Mouse (Mus musculus): ENCODE data around the gene Snapc4.
"Not testable (repeated sequence)": the region's sequence is repeated elsewhere in the genome, so short reads cannot be mapped to it uniquely, and the experiment has no call there.

The Snapc4 gene

GRCm38 (mm10) chr2:26380131-26380771 lies at the start of gene Snapc4:
TSS of gene Snapc4 (minus strand) at chr2:26380653.
- DNase-seq (ENCODE audit: low spot score) = peak; percentile 66

DNA sequence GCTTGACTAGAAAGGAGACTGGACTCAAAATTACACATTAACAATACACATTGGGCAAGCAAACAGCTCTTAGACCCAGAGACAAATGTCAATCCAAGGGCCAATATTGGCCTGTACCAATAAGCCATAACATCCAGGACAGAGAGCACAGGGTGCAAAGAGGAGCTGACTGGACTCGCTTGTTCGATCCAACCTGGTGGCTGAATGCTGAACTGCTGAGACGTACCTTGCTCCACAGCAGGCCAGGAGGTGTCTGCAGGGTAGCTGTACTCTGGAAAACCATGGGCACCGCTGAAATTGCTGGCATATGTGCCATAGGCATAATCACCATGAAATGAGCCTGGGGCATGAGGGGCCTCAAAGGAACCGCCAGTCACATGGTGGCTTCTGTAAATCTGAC lies 49.4 kb upstream of the Snapc4 start:
- no peak for DNase-seq (ENCODE audit: low spot score)

- DNase-seq (ENCODE audit: low spot score) = no peak
These were observed 44.1 kb upstream of the Snapc4 start for GRCm38 (mm10) chr2:26424541-26424940.

DNA sequence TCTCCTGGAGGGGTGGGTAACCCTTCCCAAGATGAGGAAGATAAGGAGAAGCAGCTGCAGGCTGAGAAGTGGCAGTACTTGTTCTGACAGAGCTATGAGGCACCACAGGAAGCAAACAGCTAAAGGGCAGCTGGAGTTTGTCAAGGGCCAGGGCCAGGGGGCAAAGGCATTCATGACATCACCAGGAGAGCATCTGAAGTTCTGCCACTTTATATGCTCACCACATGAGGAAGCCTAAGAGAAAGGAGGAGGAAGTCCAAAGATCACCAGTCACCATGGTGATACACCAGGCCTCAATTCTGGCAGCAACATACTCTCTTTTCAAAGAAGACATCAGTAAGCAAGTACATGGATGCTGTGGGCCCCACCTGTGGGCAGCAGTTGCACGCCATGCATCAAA lies 42.6 kb upstream of the Snapc4 start:
- no peak for DNase-seq (ENCODE audit: low spot score)

DNA sequence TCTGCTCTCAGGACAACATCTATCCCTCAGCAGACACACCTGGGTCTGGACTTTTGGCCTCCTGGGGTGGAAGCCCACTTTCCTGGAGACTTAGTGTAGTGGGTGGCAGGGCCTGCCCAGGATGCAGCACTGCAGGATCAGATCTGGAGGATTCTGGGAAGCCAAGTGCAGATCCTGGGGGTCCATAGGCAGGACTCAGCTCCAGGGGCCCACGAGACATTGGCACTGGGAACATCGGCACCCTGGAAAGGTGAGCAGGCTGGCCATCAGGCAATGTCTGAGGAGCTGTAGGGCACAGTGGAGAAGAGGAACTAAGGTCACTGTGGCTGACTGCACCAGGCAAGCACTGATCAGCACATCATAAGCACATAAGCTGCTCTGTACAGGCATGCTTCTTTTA lies 41.5 kb upstream of the Snapc4 start:
- DNase-seq (ENCODE audit: low spot score) = no peak

DNA sequence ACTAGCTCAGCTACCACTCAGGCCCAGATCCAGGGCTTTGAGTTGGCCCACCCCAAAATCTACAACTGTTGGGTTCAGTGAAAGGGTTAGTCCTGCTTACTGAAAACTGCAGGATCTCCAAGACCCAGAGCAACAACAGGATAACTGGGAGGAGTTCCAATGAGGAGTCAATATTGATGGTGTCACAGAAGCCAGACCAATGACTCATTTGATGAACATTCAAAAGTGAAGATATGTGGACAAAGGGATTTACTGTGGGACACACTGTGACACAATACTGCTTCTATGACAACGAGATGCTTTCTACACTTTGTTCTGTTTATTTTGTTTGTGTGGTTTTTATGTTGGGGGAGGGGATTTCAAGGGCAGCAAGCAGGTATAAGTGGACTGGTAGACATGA lies 37.7 kb upstream of the Snapc4 start:
- DNase-seq (ENCODE audit: low spot score) = no peak

DNA sequence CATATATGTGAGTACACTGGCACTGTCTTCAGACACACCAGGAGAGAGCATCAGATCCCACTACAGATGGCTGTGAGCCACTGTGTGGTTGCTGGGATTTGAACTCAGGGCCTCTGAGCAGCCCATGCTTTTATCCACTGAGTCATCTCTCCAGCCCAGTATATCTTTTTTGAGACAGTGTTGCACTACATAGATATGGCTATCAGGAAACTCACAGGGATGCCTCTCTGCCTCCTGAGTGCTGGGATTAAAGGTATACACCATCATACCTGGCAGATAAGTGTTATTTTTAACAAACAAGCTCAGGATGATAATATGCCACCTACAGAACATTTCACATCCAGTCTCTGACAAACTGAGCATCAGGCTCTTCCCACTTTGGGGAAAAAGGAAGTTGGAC lies 36.6 kb upstream of the Snapc4 start:
- no peak for DNase-seq (ENCODE audit: low spot score)

DNA sequence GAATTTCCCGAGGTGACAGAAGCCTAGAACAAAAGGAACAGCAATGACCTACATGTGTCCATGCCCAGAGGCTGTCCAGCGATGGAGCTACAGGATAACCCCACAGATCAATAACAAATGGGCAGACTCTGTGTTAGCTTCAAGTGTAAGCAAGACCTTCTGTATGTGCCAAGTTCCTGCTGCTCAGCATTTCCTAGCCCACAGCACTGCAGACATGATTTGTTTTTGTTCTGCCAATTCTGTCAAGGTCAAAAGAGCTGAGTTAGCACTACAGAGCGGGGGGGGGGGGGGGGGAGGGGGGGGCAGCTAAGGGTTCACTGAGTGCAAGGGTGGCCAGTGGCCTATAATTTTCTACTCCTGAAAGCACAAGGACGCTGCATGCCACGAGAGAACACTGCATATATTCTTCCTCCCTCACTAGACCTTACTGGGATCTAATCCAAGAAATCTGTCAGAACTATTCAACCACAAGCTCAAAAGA lies 30.5 kb upstream of the Snapc4 start:
- no peak for DNase-seq (ENCODE audit: low spot score)

DNA sequence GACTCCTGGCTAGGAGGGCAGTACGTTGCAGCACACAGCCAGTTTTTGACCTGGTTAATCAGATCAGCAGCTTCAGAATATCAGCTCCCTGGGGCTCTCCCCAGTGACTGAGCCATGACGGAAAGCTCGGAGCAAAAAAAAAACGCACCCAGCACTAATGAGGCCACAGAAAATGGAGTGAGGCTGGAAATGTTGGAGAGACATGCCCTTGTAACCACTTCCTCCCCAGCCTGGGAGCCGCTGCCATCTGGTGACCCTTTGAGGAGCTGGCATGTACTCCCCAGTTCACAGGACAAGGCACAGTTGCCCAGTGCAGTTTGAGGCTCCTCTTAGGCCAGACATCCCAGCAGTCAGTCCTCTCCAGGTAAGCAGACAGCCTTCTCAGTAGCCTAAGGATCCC lies 29.6 kb upstream of the Snapc4 start:
- DNase-seq (ENCODE audit: low spot score) = no peak

DNA sequence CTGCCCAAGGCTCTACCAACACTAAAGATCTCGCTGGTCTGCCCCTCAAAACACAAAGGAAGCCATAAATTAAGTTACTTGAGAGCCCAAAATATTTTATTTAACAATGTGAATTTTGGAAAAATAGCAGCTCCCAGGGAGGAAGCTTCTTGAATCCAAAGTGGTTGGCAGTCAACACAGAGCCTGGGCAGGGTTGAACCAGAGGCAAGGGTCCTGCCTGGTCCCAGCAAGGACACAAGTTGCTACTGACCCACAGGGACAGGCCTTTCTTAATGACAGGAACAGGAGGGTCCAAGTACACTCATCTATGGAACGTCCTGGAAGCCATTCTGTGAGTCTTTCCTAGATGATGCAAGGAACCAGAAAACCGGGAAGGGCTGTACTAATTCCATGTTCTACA lies 28.9 kb upstream of the Snapc4 start:
- no peak for DNase-seq (ENCODE audit: low spot score)

DNA sequence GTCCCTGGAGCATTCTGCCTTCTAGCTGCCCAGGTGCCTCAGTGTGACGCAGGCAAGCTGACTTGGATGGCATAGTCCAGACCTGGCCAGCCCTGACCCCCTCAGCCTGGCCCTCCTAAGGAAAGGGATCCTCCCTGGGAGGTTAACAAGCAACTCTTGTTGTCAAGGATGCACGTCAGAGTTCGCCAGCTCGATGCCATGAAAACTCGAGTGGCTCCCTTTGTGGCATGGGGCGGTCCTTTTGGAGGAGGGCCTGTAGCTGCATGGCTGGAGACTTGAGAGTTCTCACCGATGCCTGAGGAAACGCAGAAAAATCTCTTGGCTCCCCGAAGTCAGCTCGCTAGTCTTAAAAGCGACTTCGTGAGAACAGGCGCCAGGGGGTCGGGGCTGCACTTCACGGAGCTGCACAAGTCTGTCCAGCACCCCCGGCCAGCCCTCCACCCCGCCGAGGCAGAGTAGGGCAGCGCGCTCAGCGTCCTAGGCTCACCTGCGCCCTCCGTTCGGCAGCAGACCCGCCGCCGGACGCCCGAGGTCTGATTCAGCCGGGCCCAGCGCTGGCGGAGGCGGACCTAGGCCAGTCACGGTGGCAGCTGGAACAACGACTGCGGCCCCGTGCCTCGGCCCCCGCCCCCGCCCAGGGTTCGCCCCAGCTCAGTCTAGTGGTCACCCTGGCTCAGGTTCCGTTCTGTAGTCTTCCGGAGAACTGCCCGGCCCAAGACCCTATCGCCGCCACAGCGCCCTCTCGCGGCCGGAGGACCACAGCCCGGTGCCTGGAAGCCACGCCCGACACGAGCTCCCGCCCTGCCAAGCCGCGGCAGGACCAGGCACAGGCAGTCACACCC lies 28.3 kb upstream of the Snapc4 start, which contains the start of gene Inpp5e:
TSS of gene Inpp5e (minus strand) at position 689 of the 842 bp plus-strand sequence.
- DNase-seq (ENCODE audit: low spot score) = peak; percentile 92

DNA sequence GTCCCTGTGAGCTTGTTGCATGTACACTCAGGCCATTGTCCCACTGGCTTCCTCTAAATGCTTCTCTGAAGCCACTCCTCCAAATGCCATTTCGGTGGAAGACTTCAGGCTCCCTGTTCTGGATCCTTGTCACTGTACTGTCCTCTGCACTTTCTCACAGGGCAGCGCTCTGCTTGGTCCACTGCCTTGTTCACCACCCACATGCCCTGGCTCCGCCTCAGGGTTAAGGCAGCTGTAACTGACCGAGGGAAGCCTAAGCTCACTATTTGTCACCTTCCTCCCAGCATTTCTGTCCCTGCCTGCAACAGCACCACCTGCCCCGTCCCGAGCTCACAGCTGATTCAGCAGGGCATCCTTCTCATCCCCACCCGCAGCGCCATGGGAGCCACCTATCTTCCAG lies 22.9 kb upstream of the Snapc4 start:
- no peak for DNase-seq (ENCODE audit: low spot score)

DNA sequence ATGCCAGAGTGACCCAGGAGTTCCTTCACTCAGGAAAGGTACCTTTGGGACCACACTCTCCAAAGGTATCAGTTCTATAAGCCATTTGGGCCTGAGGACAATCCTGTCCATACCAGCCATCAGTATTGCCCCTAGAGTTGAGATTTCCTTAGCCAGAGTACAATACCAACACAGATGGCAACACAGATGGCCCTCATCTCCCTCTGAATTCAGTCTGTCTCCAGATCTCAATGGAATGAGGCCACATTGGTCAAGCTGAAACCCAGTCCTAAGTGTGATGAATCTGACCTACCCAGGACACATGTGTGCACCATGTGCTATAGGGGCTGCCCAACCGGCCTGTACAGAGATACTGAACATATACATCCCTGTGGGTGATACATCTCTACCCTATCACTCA lies 21.8 kb upstream of the Snapc4 start:
- no peak for DNase-seq (ENCODE audit: low spot score)

GRCm38 (mm10) chr2:26401023-26401422 lies 20.6 kb upstream of the Snapc4 start:
- DNase-seq (ENCODE audit: low spot score) = no peak

- DNase-seq (ENCODE audit: low spot score) = no peak
These were observed 19.8 kb upstream of the Snapc4 start for GRCm38 (mm10) chr2:26400296-26400695.

- DNase-seq (ENCODE audit: low spot score) = no peak
These were observed 19.2 kb upstream of the Snapc4 start for GRCm38 (mm10) chr2:26399647-26400046.

DNA sequence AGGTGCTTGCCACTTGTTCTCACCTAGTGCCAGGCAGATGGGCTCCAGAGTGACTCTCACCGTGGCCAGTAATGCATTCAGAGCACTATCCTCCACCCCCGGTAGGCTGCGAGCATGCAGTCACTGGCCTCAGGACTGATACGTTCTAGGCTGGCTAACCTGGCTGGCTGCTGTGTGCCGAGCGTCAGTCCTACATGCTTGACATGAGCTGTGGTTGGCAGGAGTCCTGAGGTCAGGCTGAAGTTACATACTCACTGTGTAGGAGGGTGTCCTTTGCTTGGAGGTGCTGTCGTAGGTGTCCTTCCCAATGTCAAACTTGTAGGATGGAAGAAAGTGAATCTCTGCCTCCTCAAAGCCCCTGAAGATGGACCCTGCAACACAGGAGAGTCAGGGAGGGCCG lies 18.5 kb upstream of the Snapc4 start:
- DNase-seq (ENCODE audit: low spot score) = no peak

DNA sequence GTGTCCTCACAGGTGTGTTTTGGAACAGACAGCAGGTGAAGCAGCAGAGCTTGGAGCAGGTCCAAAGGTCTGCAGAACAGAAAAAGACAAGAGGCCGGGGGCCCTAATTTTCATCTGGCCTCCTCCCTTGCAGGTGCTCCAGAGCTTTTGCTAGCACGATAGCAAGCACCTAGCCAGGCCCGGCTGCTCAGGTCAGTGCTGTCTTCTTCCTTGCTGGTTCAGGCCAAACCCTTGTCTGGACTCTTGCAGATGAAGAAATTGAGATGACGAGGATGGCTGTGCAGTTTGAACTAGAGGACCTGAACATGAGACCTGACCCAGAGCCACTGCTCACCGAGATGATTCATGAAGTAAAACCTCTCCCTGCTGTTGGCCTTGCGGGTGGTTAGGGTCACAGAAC lies 11.2 kb upstream of the Snapc4 start:
- no peak for DNase-seq (ENCODE audit: low spot score)

- no peak for DNase-seq (ENCODE audit: low spot score)
These were observed 10.5 kb upstream of the Snapc4 start for GRCm38 (mm10) chr2:26390954-26391353.

DNA sequence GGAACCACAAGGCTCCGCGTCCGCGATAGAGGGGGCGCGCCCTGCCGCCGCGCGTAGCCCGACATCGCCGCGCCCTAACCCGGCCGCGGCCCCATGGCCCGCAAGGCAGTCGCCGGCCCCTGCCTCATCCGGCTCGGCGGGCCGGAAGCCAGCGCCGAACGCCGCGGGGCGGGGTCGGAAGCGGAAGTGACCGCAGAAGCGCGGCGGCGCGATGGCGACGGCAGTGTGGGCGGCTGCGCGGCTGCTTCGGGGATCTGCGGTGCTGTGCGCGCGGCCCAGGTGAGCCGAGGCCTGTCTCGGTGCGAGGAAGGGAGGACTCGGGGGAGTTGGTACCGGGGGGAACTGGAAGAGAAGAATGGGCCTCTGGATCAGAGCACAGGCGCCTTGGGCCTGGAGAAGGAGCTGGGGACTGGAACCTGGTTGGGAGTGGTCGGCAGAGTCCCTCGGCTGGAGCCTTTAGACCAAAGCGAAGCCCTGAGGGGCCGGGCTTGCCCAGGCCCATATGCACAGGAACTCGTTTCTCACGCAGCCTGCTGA lies 8.8 kb upstream of the Snapc4 start, which contains the start of the genes Entr1 and Pmpca:
TSS of gene Entr1 (minus strand) at position 163 of the 537 bp plus-strand sequence.
TSS of gene Pmpca (plus strand) at position 186 of the 537 bp plus-strand sequence.
- peak; percentile 66 for DNase-seq (ENCODE audit: low spot score)

GRCm38 (mm10) chr2:26388682-26389153 lies 8.3 kb upstream of the Snapc4 start:
- DNase-seq (ENCODE audit: low spot score) = no peak

DNA sequence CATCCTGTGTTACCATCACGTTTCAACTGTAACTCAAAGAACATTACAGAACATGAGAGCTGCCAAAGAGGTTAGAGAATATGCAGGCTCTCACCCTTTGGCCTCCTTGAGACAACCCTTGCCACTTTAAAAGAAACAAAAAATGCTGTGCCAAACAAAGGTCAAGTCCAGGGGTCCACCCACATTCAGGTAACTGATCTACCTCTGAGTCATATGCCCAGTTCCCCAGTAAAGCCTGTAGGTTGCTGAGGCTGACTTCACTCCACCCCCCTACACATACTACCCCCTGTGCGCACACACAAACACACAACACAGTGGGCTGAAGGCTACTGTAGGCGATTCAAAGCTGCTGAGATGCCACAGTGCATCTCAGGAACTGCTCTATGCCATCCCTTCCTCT lies 7.3 kb upstream of the Snapc4 start:
- DNase-seq (ENCODE audit: low spot score) = no peak

GRCm38 (mm10) chr2:26380871-26381270 lies 418 bp upstream of the Snapc4 start:
- not testable (repeated sequence) for DNase-seq (ENCODE audit: low spot score)
